Mouse (Mus musculus) common myeloid progenitor, adult 5-6 weeks (primary cell): Measurements from ENCODE around the gene Flvcr1. TPM values are rescaled to one million over a fixed set of nuclear protein-coding genes. Genes with fewer than 3 reads are reported as not detected.

Experiments
- ATAC-seq: replicated peaks from 2 replicates; pipeline ENCODE4 v1.8.0; 2016; ENCODE audit warnings: low read depth, mild to moderate bottlenecking, moderate TSS enrichment, inconsistent platforms; ENCODE audit not compliant: poor library complexity, severe bottlenecking
- total RNA-seq: library from RNA; stranded (forward); fragments of 200-1000, 187-1606 nt; gene quantifications from 2 replicates; pipeline ENCODE4 v1.2.3, GENCODE M21; 2017

The Flvcr1 gene
- total RNA-seq, 1 experiment from 2014 or later: 26.6 TPM

- ATAC-seq: no peak
Measured at GRCm38 (mm10) chr1:190995548-190995947, 30.4 kb downstream of the Flvcr1 start.

- ATAC-seq: no peak
Measured at GRCm38 (mm10) chr1:190989437-190990082, 36.4 kb downstream of the Flvcr1 start.

GRCm38 (mm10) chr1:190981412-190981811 is 44.5 kb downstream of the Flvcr1 start:
- no peak for ATAC-seq

GRCm38 (mm10) chr1:190980470-190980869 is 45.5 kb downstream of the Flvcr1 start:
- ATAC-seq: no peak

- peak; percentile 80 for ATAC-seq
Measured at GRCm38 (mm10) chr1:190979100-190979563, 46.8 kb downstream of the Flvcr1 start, which contains the start of gene Vash2. Gene Vash2 (minus strand): TSS chr1:190979296.

GRCm38 (mm10) chr1:190978511-190979073 is 47.4 kb downstream of the Flvcr1 start:
- peak; percentile 18; the same call in 1 of the 2 replicates for ATAC-seq

- ATAC-seq: no peak
Measured at GRCm38 (mm10) chr1:190978001-190978400, 48.0 kb downstream of the Flvcr1 start.

GRCm38 (mm10) chr1:190976887-190977573 is 48.9 kb downstream of the Flvcr1 start:
- ATAC-seq: no peak

- no peak for ATAC-seq
Measured at GRCm38 (mm10) chr1:190974833-190975232, 51.1 kb downstream of the Flvcr1 start.

GRCm38 (mm10) chr1:190974191-190974590 is 51.8 kb downstream of the Flvcr1 start:
- no peak for ATAC-seq

GRCm38 (mm10) chr1:190972612-190973192 is 53.3 kb downstream of the Flvcr1 start:
- no peak for ATAC-seq

GRCm38 (mm10) chr1:190971708-190972610 is 54.0 kb downstream of the Flvcr1 start:
- ATAC-seq: peak; percentile 54; the same call in 1 of the 2 replicates

- ATAC-seq: no peak
Measured at GRCm38 (mm10) chr1:190968010-190968409, 57.9 kb downstream of the Flvcr1 start.

GRCm38 (mm10) chr1:190964992-190965780 is 60.8 kb downstream of the Flvcr1 start:
- ATAC-seq: no peak

- no peak for ATAC-seq
Measured at GRCm38 (mm10) chr1:190962760-190963159, 63.2 kb downstream of the Flvcr1 start.

GRCm38 (mm10) chr1:190958821-190959220 is 67.1 kb downstream of the Flvcr1 start:
- no peak for ATAC-seq
